Mouse (Mus musculus) cerebellum, adult 8-10 months (tissue): Measurements from ENCODE around the gene Wnk3.
"Not testable (repeated sequence)": the region's sequence is repeated elsewhere in the genome, so short reads cannot be mapped to it uniquely, and the experiment has no call there.

Experiments used
- DNase-seq: peaks from one replicate; pipeline ENCODE4 v3.0.0; 2022

Gene Wnk3

DNA sequence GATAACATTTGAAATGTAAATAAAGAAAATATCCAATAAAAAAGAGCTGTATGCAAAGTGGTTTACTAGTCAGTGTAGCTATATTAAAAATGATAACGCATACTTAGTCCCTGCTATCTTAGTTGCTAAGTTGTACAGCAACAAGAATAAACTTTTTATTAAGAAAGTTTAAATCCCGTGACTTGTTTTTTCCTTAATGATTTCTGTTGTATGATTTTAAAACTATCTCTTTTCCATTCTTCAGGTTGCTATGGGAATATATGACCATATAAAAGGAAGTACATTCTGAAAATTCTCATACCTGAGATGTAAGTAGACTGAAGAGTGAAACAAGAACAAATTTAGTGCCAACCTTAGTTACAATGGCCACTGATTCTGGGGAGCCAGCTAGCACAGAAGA is at the start of gene Wnk3:
TSS of gene Wnk3 (plus strand) at position 301 of the 400 bp plus-strand sequence.
- DNase-seq: no peak

- no peak for DNase-seq
Measured at GRCm38 (mm10) chrX:151158414-151158813, 39.5 kb upstream of the Wnk3 start.

DNA sequence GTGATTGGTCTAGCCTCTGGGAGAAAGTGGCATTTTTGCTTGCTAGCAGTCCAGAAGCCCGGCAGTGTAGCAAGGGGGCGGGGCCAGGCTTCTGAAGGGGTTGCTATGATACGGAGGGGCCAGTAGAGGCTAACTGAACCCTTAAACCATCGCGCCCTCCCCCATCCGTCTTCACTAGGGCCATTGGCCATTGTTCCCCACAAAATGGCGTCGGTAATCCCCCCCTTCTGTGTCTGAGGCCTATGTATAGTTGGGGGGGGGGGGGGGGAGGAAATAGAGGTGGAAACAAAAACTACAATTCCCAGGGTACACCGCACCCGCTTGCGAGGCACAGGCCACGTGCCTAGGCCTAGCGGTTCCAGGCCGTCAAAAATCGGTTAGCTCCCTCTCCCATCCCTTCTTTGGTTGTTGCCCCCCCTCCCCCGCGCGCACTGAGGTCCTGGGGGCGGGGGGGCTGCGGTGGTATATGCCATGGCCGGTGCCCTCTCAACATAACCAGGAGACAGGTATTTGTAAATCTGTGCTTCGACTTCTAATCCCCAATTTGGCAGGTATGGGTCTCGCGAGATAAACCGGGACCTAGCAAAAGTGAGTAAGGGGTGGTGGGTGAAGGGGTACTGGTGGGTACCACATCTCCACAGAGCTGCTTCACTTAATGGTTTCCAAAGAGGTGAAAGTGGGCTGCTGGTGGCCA is 29.3 kb upstream of the Wnk3 start:
- DNase-seq: peak; percentile 61

GRCm38 (mm10) chrX:151169261-151169961 is 28.5 kb upstream of the Wnk3 start:
- DNase-seq: peak; percentile 54

- DNase-seq: not testable (repeated sequence)
Measured at GRCm38 (mm10) chrX:151173134-151173533, 24.7 kb upstream of the Wnk3 start.

DNA sequence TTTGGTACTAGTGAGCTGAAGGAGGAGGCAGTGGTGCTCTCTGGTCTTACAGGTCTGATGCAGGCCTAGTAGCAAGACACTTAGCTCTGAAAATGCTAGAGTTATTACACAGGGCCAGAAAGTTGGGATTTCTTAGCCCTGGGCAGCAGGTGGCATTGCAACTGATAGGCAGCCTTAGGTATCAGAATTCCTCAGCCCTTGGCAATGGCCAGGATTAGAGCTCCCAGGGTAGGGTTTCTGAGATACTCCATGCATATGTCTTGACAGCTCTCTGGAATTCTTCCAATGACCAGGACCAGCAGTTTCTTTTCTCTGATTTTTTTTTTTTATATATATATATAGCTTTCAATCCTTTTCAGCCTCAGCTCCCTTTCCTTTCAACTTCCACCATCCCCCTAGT is 100.5 kb downstream of the Wnk3 start:
- no peak for DNase-seq

GRCm38 (mm10) chrX:151313732-151314131 is 115.9 kb downstream of the Wnk3 start:
- DNase-seq: no peak

DNA sequence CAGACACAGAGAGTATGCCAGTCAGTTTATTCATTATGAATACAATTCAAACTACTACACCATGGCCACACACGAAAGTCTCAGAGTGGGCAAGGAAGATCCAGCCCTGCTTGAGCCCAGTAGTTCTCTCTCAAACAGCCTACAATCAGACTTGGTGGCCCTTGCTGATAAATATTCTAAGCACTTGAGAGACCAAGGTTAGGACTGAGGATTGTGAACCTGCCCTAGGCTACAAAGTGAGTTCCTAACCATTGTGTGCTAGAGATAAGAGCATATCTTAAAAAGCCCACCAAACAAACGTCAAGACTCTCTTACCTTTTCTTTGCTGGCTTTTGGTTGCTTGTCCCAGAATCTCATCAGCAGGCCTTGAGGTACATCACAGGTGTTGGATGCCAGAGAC is 135.7 kb downstream of the Wnk3 start:
- DNase-seq: no peak

DNA sequence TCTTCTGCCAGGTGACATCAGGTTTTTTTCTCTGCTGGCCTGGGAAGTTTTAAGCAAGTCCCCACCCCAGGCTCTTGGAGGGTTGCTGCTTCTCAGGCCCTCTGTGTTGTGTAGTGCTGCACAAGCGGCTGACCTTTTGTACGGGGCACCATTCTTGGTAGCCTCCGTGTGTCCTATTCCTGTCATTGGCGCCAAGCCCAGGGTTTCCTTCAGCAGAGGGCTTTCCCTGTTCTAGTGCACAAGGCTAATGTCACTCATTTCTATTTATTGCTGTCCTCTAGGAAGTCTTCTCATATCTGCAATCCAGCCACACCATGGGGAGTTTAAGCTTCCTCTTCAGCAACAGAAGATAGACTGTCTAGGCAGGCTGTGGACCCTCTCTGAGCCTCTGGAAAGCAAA is 139.9 kb downstream of the Wnk3 start:
- no peak for DNase-seq

DNA sequence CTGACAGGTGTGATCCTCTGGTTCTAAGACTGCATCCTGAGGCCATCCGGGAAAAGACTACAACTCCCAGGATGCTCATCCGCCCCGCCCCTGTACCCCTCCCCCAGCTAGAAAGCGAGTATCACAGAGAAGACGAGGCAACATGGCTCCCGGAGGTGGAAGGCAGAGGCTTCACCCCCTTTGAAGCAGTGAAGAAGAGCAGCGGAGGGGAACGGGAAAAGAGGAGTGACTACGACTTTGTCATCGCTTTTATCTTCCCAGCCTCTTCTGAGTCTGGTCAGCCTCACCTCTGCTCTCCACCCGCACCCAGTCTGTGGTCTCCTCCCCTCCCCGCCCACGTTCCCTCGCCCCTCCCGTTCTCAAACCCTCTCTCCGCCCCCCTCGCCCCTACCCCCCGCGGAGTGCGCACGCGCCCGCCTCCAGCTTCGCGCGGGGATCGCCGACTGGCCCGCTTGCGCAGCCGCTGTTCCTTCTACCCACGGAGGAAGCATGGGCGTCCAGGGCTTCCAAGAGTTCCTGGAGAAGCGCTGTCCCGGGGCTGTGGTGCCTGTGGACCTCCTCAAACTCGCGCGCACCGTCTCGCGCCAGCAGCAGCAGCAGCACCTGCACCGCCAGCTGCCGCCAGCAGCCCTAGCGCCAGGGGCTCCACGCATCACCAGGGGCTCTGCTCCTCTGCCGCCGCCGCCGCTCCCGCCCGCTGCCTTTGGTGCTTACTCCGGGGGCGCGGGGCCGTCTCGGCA is 146.1 kb downstream of the Wnk3 start, which contains the start of gene Fam120c:
TSS of gene Fam120c (plus strand) at position 415 of the 740 bp plus-strand sequence.
- DNase-seq: peak; percentile 84

GRCm38 (mm10) chrX:151344501-151344984 is 146.7 kb downstream of the Wnk3 start:
- peak; percentile 53 for DNase-seq

DNA sequence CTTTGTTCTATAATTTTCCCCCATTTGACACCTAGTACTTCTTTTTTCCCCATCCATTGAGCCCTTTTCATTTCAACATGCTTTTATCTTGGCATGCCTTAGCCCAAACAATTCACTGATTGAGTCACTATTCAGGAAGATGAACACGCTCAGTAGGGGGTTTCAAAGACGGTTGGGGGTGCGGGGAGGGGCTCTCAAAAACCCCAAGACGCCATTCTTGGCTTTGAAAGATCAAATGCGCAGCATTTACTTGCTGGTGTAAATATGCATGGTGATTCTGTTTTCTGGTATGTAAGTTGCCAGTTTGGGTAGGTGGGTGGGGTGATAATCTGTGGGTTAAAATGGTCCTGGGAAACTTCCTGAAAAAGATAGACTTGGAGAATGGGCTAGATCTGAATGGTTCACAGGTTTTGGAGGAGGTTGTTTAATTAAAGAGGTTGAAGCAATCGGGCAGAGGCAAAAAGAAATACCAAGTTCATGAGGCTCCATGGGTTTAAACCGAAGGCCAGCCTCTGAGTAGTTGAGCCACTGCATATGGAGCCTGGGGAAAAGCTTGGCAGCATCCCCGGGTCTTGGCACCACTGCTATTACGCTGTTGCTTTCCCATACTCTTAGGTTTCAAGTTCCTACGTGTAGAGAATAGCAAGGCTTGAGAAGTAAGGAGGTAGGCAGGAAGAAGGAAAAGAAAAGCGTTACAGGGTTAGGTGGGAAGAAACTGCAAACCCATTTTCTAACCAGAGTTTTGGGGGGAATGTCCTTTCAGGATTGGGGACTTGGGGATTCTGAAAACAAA is 147.7 kb downstream of the Wnk3 start:
- DNase-seq: peak; percentile 30

- no peak for DNase-seq
Measured at GRCm38 (mm10) chrX:151347278-151347677, 149.4 kb downstream of the Wnk3 start.

- DNase-seq: no peak
Measured at GRCm38 (mm10) chrX:151349322-151349721, 151.4 kb downstream of the Wnk3 start.
